Mouse (Mus musculus) lung, embryonic 16.5 days (tissue): ENCODE data around the gene Gm26566. TPM values are rescaled to one million over a fixed set of nuclear protein-coding genes. Genes with fewer than 3 reads are reported as not detected.
"Not testable (repeated sequence)": the region's sequence is repeated elsewhere in the genome, so short reads cannot be mapped to it uniquely, and the experiment has no call there.

Source experiments
- ATAC-seq: fragments of 200-750 bp; cut with Nextera tagmentation; 2 replicates; pipeline ENCODE4 v1.8.0; 2017; ENCODE audit warnings: low read depth, mild to moderate bottlenecking, moderate library complexity
- H3K27ac ChIP-seq: fragments of 300-500 bp; sonication (generic); 2 replicates; pipeline ENCODE4 v1.5.1; 2014; ENCODE audit warnings: mild to moderate bottlenecking, control low read depth, low read length
- H3K27me3 ChIP-seq: fragments of 300-500 bp; sonication (generic); 2 replicates; pipeline ENCODE4 v1.6.1; 2014; ENCODE audit warnings: low read depth, low read length, mixed read lengths; ENCODE audit not compliant: control insufficient read depth, insufficient read depth
- H3K36me3 ChIP-seq: fragments of 300-500 bp; sonication (generic); 2 replicates; pipeline ENCODE4 v1.6.1; 2014; ENCODE audit warnings: low read length; ENCODE audit not compliant: control insufficient read depth, insufficient read depth
- H3K4me1 ChIP-seq: fragments of 300-500 bp; sonication (generic); replicated peaks from 2 replicates; pipeline ENCODE4 v1.6.1; 2014; ENCODE audit warnings: low read length, mixed read lengths; ENCODE audit not compliant: control insufficient read depth, insufficient read depth
- H3K4me2 ChIP-seq: fragments of 300-500 bp; sonication (generic); 2 replicates; pipeline ENCODE4 v1.6.1; 2014; ENCODE audit warnings: low read depth, low read length, control low read depth
- H3K4me3 ChIP-seq: fragments of 300-500 bp; sonication (generic); 2 replicates; pipeline ENCODE4 v1.5.1; 2014; ENCODE audit warnings: mild to moderate bottlenecking, low read length, control low read depth
- H3K9ac ChIP-seq: fragments of 300-500 bp; sonication (generic); 2 replicates; pipeline ENCODE4 v1.6.1; 2014; ENCODE audit warnings: low read length, control low read depth
- H3K9me3 ChIP-seq: fragments of 300-500 bp; sonication (generic); 2 replicates; pipeline ENCODE4 v1.6.1; 2016; ENCODE audit warnings: low read length; ENCODE audit not compliant: control insufficient read depth
- WGBS: fragments of 180-500 bp; shearing (Covaris S2); extraction: QIAGEN DNeasy Blood & Tissue Kit; methylation state at CpG from one replicate; pipeline ENCODE4 v1.1.7; 2014; 5-methylcytosine and 5-hydroxymethylcytosine counted together
- polyA plus RNA-seq: library from polyadenylated mRNA; unstranded; fragments of >200 nt; fragmentation: Nextera tagmentation; extraction: Ambion mirVana; gene quantifications from 2 replicates; pipeline ENCODE4 v1.2.1, GENCODE M21; 2015

The Gm26566 gene
- polyA plus RNA-seq, 1 experiment from 2014 or later: 1.2 TPM

DNA sequence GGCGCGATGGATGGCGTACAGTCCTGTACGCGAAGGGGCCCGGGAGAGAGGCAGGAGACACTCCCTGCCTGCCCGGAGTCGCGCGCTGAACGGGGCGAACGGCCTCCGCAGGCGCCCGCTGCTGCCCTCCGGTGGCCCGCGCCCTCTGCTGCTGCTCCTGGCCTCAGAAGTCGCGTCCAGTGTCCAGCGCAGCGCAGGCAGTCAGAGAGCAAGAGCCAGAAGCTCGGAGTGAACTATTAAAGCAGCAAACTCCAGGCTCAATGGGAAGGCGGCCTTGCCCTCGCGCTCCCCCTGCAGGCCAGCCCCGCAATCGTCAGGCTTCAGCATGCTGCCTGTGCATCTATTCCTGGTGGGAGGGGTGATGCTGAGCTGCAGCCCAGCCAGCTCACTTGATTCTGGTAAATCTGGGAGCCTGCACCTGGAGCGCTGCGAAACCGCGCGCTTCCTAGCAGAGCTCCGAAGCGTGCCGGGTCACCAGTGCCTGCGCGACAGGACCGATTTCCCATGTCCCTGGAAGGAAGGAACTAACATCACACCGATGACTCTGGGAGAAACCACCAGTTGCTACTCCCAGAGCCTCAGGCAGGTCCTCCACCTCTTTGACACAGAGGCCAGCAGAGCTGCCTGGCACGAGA lies 41.9 kb downstream of the Gm26566 start:
- peak overlapping the region; percentile 63; the same call in 1 of the 2 replicates for H3K27ac ChIP-seq
- H3K9ac ChIP-seq: peak overlapping the region; percentile 28; the same call in 1 of the 2 replicates
- H3K27me3 ChIP-seq, H3K9me3 ChIP-seq, ATAC-seq, H3K4me1 ChIP-seq, H3K36me3 ChIP-seq: not testable (repeated sequence)
- H3K4me3 ChIP-seq: peak overlapping the region; percentile 32
- H3K4me2 ChIP-seq: peak overlapping the region; percentile 43
- 2% methylated on average over 23 of the region's 42 CpGs for WGBS

Other genes starting within 250 kb of the Gm26566 start
- gene Ifnb1, start 199.0 kb upstream of the Gm26566 start, polyA plus RNA-seq: not detected in 2 replicates
- not detected in 2 replicates for gene Ifna15, start 163.6 kb upstream of the Gm26566 start, polyA plus RNA-seq
- gene Ifna14, start 150.0 kb upstream of the Gm26566 start, polyA plus RNA-seq: not detected in 2 replicates
- gene Ifna9, start 129.4 kb upstream of the Gm26566 start, polyA plus RNA-seq: not detected in 2 replicates
- not detected in 2 replicates for gene Ifna12, start 118.4 kb upstream of the Gm26566 start, polyA plus RNA-seq
- gene C87499, start 87.4 kb upstream of the Gm26566 start, polyA plus RNA-seq: not detected in 2 replicates
- gene Ifna13, start 77.3 kb upstream of the Gm26566 start, polyA plus RNA-seq: not detected in 2 replicates
- gene Ifna16, start 44.9 kb upstream of the Gm26566 start, polyA plus RNA-seq: not detected in 2 replicates
- not detected in 2 replicates for gene Ifna2, start 37.9 kb upstream of the Gm26566 start, polyA plus RNA-seq
- gene Ifnab, start 30.4 kb upstream of the Gm26566 start, polyA plus RNA-seq: not detected in 2 replicates
- 88.1 and 91.8 TPM in 2 replicates for gene Klhl9, start 660 bp downstream of the Gm26566 start, polyA plus RNA-seq
- not detected in 2 replicates for gene Gm13271, start 33.1 kb downstream of the Gm26566 start, polyA plus RNA-seq
- 0.31 TPM in 1 of 2 replicates, not detected in the other for gene Gm13283, start 38.3 kb downstream of the Gm26566 start, polyA plus RNA-seq
- gene Gm13290, start 52.0 kb downstream of the Gm26566 start, polyA plus RNA-seq: 0.38 and 0.49 TPM in 2 replicates
- gene Gm13289, start 55.1 kb downstream of the Gm26566 start, polyA plus RNA-seq: not detected in 2 replicates
- not detected in 2 replicates for gene Gm13272, start 58.0 kb downstream of the Gm26566 start, polyA plus RNA-seq
- gene Ifnz, start 60.3 kb downstream of the Gm26566 start, polyA plus RNA-seq: 0.34 TPM in 1 of 2 replicates, not detected in the other
- 0.36 and 1.2 TPM in 2 replicates for gene Gm13276, start 63.9 kb downstream of the Gm26566 start, polyA plus RNA-seq
- gene Gm13277, start 66.8 kb downstream of the Gm26566 start, polyA plus RNA-seq: not detected in 2 replicates
- gene Gm13278, start 69.7 kb downstream of the Gm26566 start, polyA plus RNA-seq: not detected in 2 replicates
- gene Gm13275, start 72.7 kb downstream of the Gm26566 start, polyA plus RNA-seq: not detected in 2 replicates
- not detected in 2 replicates for gene Gm13279, start 75.6 kb downstream of the Gm26566 start, polyA plus RNA-seq
- gene Gm13285, start 77.9 kb downstream of the Gm26566 start, polyA plus RNA-seq: 1.5 and 1.8 TPM in 2 replicates
- gene Gm13287, start 81.4 kb downstream of the Gm26566 start, polyA plus RNA-seq: not detected in 2 replicates
- gene Gm13288, start 83.7 kb downstream of the Gm26566 start, polyA plus RNA-seq: not detected in 2 replicates
- gene Ifna7, start 94.4 kb downstream of the Gm26566 start, polyA plus RNA-seq: not detected in 2 replicates
- gene Ifna11, start 98.2 kb downstream of the Gm26566 start, polyA plus RNA-seq: not detected in 2 replicates
- not detected in 2 replicates for gene Ifna6, start 105.6 kb downstream of the Gm26566 start, polyA plus RNA-seq
- not detected in 2 replicates for gene Ifna5, start 113.7 kb downstream of the Gm26566 start, polyA plus RNA-seq
- gene Ifna4, start 120.1 kb downstream of the Gm26566 start, polyA plus RNA-seq: not detected in 2 replicates
- gene Ifna1, start 128.3 kb downstream of the Gm26566 start, polyA plus RNA-seq: not detected in 2 replicates
- gene Ifne, start 158.4 kb downstream of the Gm26566 start, polyA plus RNA-seq: not detected in 2 replicates